10 mouse cellular contexts compared by ENCODE assay signal in the genomic region with DNA sequence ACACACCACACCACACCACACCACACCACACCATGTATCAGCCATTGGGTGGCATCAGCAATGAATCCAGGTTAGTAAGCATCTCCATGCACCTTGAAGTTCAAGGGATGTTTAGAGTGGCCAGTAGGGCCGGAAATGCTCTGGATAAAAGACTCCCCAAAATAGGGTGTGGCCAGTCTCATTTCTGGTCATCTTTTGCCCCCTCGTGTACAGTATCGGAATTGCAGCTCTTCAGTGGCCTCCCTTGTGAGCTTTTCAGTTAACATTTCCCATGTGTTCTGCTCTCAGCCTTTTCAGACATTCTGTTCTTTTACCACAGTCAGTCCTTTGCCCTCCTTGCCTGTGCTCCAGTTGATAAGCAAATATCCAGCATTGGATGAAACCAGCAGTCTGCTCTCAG. TPM values are rescaled to one million over a fixed set of nuclear protein-coding genes. Genes with fewer than 3 reads are reported as not detected.
DNase-seq lines count a peak whose midpoint lies in the region; ATAC-seq lines count a peak whose summit lies in the region.
"Had no signal": no experiment of that assay in that cellular context is flagged by ENCODE, and none has a peak within 500 bp of the region (broad histone marks: within the 10 kb centered on the region; RNA-seq: fewer than 3 reads in every experiment).

No protein-coding gene starts in this region.

- H3K9me3 ChIP-seq in hindbrain, embryonic 10.5 days = no peaks in the 10 kb centered on the region
- no peaks in the 10 kb centered on the region for H3K9me3 ChIP-seq in hindbrain, embryonic 12.5 days (replicated peaks)
- H3K9me3 ChIP-seq: limb, embryonic 12.5 days had no signal

- no peak for ATAC-seq in hindbrain, embryonic 12.5 days (ENCODE audit: low FRiP score)
- ATAC-seq in monocyte, adult 5-6 weeks (replicated peaks; ENCODE audit: insufficient number of reproducible peaks, low FRiP score, low TSS enrichment, poor library complexity, severe bottlenecking) = no peak

- H3K9ac ChIP-seq in hindbrain, embryonic 12.5 days = no peak overlapping the region
- H3K9ac ChIP-seq: limb, embryonic 12.5 days had no signal

- no peak overlapping the region for H3K4me3 ChIP-seq in hindbrain, embryonic 10.5 days
- no peak overlapping the region for H3K4me3 ChIP-seq in hindbrain, embryonic 12.5 days
- H3K4me3 ChIP-seq: limb, embryonic 12.5 days had no signal

- H3K36me3 ChIP-seq in hindbrain, embryonic 10.5 days = no peaks in the 10 kb centered on the region
- H3K36me3 ChIP-seq in hindbrain, embryonic 12.5 days = no peaks in the 10 kb centered on the region
- H3K36me3 ChIP-seq: limb, embryonic 12.5 days had no signal

- no peak overlapping the region for H3K27ac ChIP-seq in hindbrain, embryonic 10.5 days
- H3K27ac ChIP-seq in hindbrain, embryonic 12.5 days = no peak overlapping the region
- H3K27ac ChIP-seq: limb, embryonic 12.5 days had no signal

- peaks cover 11% of the 10 kb centered on the region; the same call in 1 of the 2 replicates for H3K27me3 ChIP-seq in hindbrain, embryonic 10.5 days (ENCODE audit: insufficient read depth, poor library complexity, severe bottlenecking)
- H3K27me3 ChIP-seq in hindbrain, embryonic 12.5 days = no peaks in the 10 kb centered on the region

- H3K4me1 ChIP-seq in hindbrain, embryonic 10.5 days (replicated peaks) = no peaks in the 10 kb centered on the region
- H3K4me1 ChIP-seq in hindbrain, embryonic 12.5 days = no peaks in the 10 kb centered on the region
- H3K4me1 ChIP-seq: limb, embryonic 12.5 days had no signal

- 11% methylated on average over 3 of the region's 3 CpGs for WGBS in hindbrain, embryonic 10.5 days
- WGBS in hindbrain, embryonic 12.5 days = 20% methylated on average over 3 of the region's 3 CpGs

- peak; percentile 33 for DNase-seq in hindbrain, embryonic 10.5 days (ENCODE audit: low spot score)
- DNase-seq in CD4-positive helper T cell, adult 2 months (ENCODE audit: low read depth, low spot score) = peak; percentile 6
- peak; percentile 67 for DNase-seq in adrenal gland, postnatal 14 days
- DNase-seq in fibroblast of lung, adult 2 months (ENCODE audit: low read depth) = peak; percentile 11
- DNase-seq in kidney, postnatal 14 days = peak; percentile 34
- DNase-seq in lung, postnatal 25 days (ENCODE audit: low spot score) = peak; percentile 31

- no peak overlapping the region for H3K4me2 ChIP-seq in hindbrain, embryonic 12.5 days (replicated peaks)
- H3K4me2 ChIP-seq: limb, embryonic 12.5 days had no signal

RNA-seq across cellular contexts. Expression of a gene that starts 15.8 kb away (rescaled TPM):
- polyA plus RNA-seq in hindbrain, embryonic 10.5 days (2016; fragmentation: Nextera tagmentation; extraction: Ambion mirVana) = 6.8 and 8.4 TPM in 2 replicates
- polyA plus RNA-seq in hindbrain, embryonic 12.5 days (2016; fragmentation: Nextera tagmentation; extraction: Ambion mirVana) = 11.4 and 15.0 TPM in 2 replicates
- total RNA-seq in adrenal gland, postnatal 14 days (2021) = 22.9 and 25.2 TPM in 2 replicates
- total RNA-seq in monocyte, adult 5-6 weeks (2017) = not detected in 3 replicates

RNA-seq across cellular contexts. Expression of a gene that starts 25.8 kb away (rescaled TPM):
- polyA plus RNA-seq in hindbrain, embryonic 10.5 days (2016; fragmentation: Nextera tagmentation; extraction: Ambion mirVana) = 0.12 and 0.25 TPM in 2 replicates
- 0.18 TPM in 1 of 2 replicates, not detected in the other for polyA plus RNA-seq in hindbrain, embryonic 12.5 days (2016; fragmentation: Nextera tagmentation; extraction: Ambion mirVana)
- 0.26 and 0.52 TPM in 2 replicates for total RNA-seq in adrenal gland, postnatal 14 days (2021)
- not detected in 3 replicates for total RNA-seq in monocyte, adult 5-6 weeks (2017)

RNA-seq across cellular contexts. Expression of a gene that starts 26.2 kb away (rescaled TPM):
- polyA plus RNA-seq in hindbrain, embryonic 10.5 days (2016; fragmentation: Nextera tagmentation; extraction: Ambion mirVana) = not detected in 2 replicates
- not detected in 2 replicates for polyA plus RNA-seq in hindbrain, embryonic 12.5 days (2016; fragmentation: Nextera tagmentation; extraction: Ambion mirVana)
- not detected in 2 replicates for total RNA-seq in adrenal gland, postnatal 14 days (2021)
- not detected in 3 replicates for total RNA-seq in monocyte, adult 5-6 weeks (2017)
- polyA plus RNA-seq: limb, embryonic 12.5 days; spleen, adult 2 months had no signal

RNA-seq across cellular contexts. Expression of a gene that starts 45.0 kb away (rescaled TPM):
- 0.05 TPM in 1 of 2 replicates, not detected in the other for polyA plus RNA-seq in hindbrain, embryonic 10.5 days (2016; fragmentation: Nextera tagmentation; extraction: Ambion mirVana)
- polyA plus RNA-seq in hindbrain, embryonic 12.5 days (2016; fragmentation: Nextera tagmentation; extraction: Ambion mirVana) = 0.09 and 0.12 TPM in 2 replicates
- 0.15 and 0.22 TPM in 2 replicates for total RNA-seq in adrenal gland, postnatal 14 days (2021)
- total RNA-seq in monocyte, adult 5-6 weeks (2017) = not detected in 3 replicates
- polyA plus RNA-seq: spleen, adult 2 months had no signal

Comparison
In these comparisons a context has a peak if more than half of its experiments do, and no peak if none do; other contexts are left out.
1. DNase-seq: peak in every context shown above with its lines; median percentile 67 in adrenal gland, postnatal 14 days; 34 in kidney, postnatal 14 days; 33 in hindbrain, embryonic 10.5 days; 31 in lung, postnatal 25 days; 11 in fibroblast of lung, adult 2 months; 6 in CD4-positive helper T cell, adult 2 months.
2. RNA of a gene that starts 15.8 kb away (total RNA-seq): 22.9 to 25.2 TPM in adrenal gland, postnatal 14 days; not detected in monocyte, adult 5-6 weeks; every median in the first group is over 10 times any median in the second.